Mouse (Mus musculus) lung, postnatal 0 days (tissue): ENCODE results near the gene Fam168a. TPM values are rescaled to one million over a fixed set of nuclear protein-coding genes. Genes with fewer than 3 reads are reported as not detected.

Experiments used
- ATAC-seq: fragments of 200-750 bp; cut with Nextera tagmentation; 2 replicates; pipeline ENCODE4 v1.8.0; 2017; ENCODE audit warnings: moderate library complexity
- DNase-seq: peaks from one replicate; pipeline ENCODE4 v3.0.0-alpha.2; 2016; ENCODE audit warnings: low spot score
- H3K27ac ChIP-seq: fragments of 300-500 bp; sonication (generic); 2 replicates; pipeline ENCODE4 v1.5.1; 2014; ENCODE audit warnings: antibody characterized with exemption, mild to moderate bottlenecking, low read length, mixed read lengths
- H3K27me3 ChIP-seq: fragments of 300-500 bp; sonication (generic); replicated peaks from 2 replicates; pipeline ENCODE4 v1.6.1; 2014; ENCODE audit warnings: low read length, mixed read lengths; ENCODE audit not compliant: insufficient read depth
- H3K36me3 ChIP-seq: fragments of 300-500 bp; sonication (generic); 2 replicates; pipeline ENCODE4 v1.6.1; 2014; ENCODE audit warnings: low read length, mixed read lengths; ENCODE audit not compliant: insufficient read depth
- H3K4me1 ChIP-seq: fragments of 300-500 bp; sonication (generic); 2 replicates; pipeline ENCODE4 v1.6.1; 2014; ENCODE audit warnings: antibody characterized with exemption, low read depth, low read length, mixed read lengths; ENCODE audit not compliant: insufficient read depth
- H3K4me2 ChIP-seq: fragments of 300-500 bp; sonication (generic); replicated peaks from 2 replicates; pipeline ENCODE4 v1.6.1; 2014; ENCODE audit warnings: low read depth, mild to moderate bottlenecking, low read length, moderate library complexity, mixed read lengths
- H3K4me3 ChIP-seq: fragments of 300-500 bp; sonication (generic); 2 replicates; pipeline ENCODE4 v1.5.1; 2014; ENCODE audit warnings: low read depth, low read length
- H3K9ac ChIP-seq: fragments of 300-500 bp; sonication (generic); replicated peaks from 2 replicates; pipeline ENCODE4 v1.6.1; 2014; ENCODE audit warnings: low read depth, mild to moderate bottlenecking
- H3K9me3 ChIP-seq: fragments of 300-500 bp; sonication (generic); 2 replicates; pipeline ENCODE4 v1.6.1; 2016; ENCODE audit warnings: low read length, mixed read lengths
- CTCF ChIP-seq: IDR thresholded peaks from 2 replicates; pipeline ENCODE4 v1.5.1; 2016; ENCODE audit warnings: antibody characterized with exemption, mild to moderate bottlenecking
- EP300 ChIP-seq: IDR thresholded peaks from 2 replicates; pipeline ENCODE4 v1.6.1; 2016; ENCODE audit warnings: antibody characterized with exemption, mild to moderate bottlenecking, control low read depth
- WGBS: fragments of 180-500 bp; shearing (Covaris S2); extraction: QIAGEN DNeasy Blood & Tissue Kit; methylation state at CpG from one replicate; pipeline ENCODE4 v1.1.7; 2014; 5-methylcytosine and 5-hydroxymethylcytosine counted together
- polyA plus RNA-seq: library from polyadenylated mRNA; unstranded; fragments of >200 nt; fragmentation: Nextera tagmentation; extraction: Ambion mirVana; gene quantifications from 2 replicates; pipeline ENCODE4 v1.2.1, GENCODE M21; 2015

The Fam168a gene
- polyA plus RNA-seq, 1 experiment from 2014 or later: 28.2 TPM

- Histone ChIP-seq H3K36me3 (no peaks in the 10 kb centered on the region), H3K9ac (no peak overlapping the region)
- WGBS: 72% methylated on average over 7 of the region's 7 CpGs
Observed at GRCm38 (mm10) chr7:100769534-100770083, 63.2 kb downstream of the Fam168a start.

GRCm38 (mm10) chr7:100770669-100771341 is 64.4 kb downstream of the Fam168a start:
- H3K9me3 ChIP-seq: no peaks in the 10 kb centered on the region
- H3K4me3 ChIP-seq: no peak overlapping the region
- 88% methylated on average over 2 of the region's 2 CpGs for WGBS
- no peaks in the 10 kb centered on the region; the same call in 1 of the 2 replicates for H3K4me1 ChIP-seq
- no peak overlapping the region for H3K4me2 ChIP-seq
- no peak for TF ChIP-seq EP300
- no peak for TF ChIP-seq CTCF
- DNase-seq (no peak), ATAC-seq (no peak)
- no peak overlapping the region for H3K27ac ChIP-seq
- no peaks in the 10 kb centered on the region for H3K36me3 ChIP-seq
- no peak overlapping the region for H3K9ac ChIP-seq
- no peaks in the 10 kb centered on the region for H3K27me3 ChIP-seq

More at GRCm38 (mm10) chr7:100769534-100770083, 63.2 kb downstream of the Fam168a start:
- Histone ChIP-seq H3K4me2 (no peak overlapping the region), H3K27ac (no peak overlapping the region), H3K4me1 (no peaks in the 10 kb centered on the region; the same call in 1 of the 2 replicates), H3K9me3 (no peaks in the 10 kb centered on the region), H3K4me3 (no peak overlapping the region), H3K27me3 (no peaks in the 10 kb centered on the region)
- TF ChIP-seq CTCF: no peak
- no peak for TF ChIP-seq EP300
- ATAC-seq (no peak), DNase-seq (no peak)

- Histone ChIP-seq H3K36me3 (no peaks in the 10 kb centered on the region), H3K27me3 (no peaks in the 10 kb centered on the region), H3K27ac (no peak overlapping the region), H3K4me1 (no peaks in the 10 kb centered on the region), H3K9ac (no peak overlapping the region), H3K9me3 (no peaks in the 10 kb centered on the region), H3K4me3 (no peak overlapping the region), H3K4me2 (no peak overlapping the region)
- TF ChIP-seq EP300 (no peak), CTCF (peak; percentile 50)
- WGBS: 100% methylated on average over 1 of the region's 1 CpGs
- no peak for ATAC-seq
- no peak for DNase-seq
Observed at GRCm38 (mm10) chr7:100774189-100774588, 67.8 kb downstream of the Fam168a start.

GRCm38 (mm10) chr7:100775810-100776209 is 69.4 kb downstream of the Fam168a start:
- TF ChIP-seq CTCF (no peak), EP300 (no peak)
- Histone ChIP-seq H3K4me3 (no peak overlapping the region), H3K36me3 (no peaks in the 10 kb centered on the region), H3K4me1 (no peaks in the 10 kb centered on the region), H3K27me3 (no peaks in the 10 kb centered on the region), H3K4me2 (no peak overlapping the region), H3K27ac (no peak overlapping the region), H3K9me3 (no peaks in the 10 kb centered on the region), H3K9ac (no peak overlapping the region)
- WGBS: 97% methylated on average over 1 of the region's 1 CpGs
- DNase-seq (no peak), ATAC-seq (no peak)

GRCm38 (mm10) chr7:100780192-100780591 is 73.8 kb downstream of the Fam168a start:
- WGBS: 76% methylated on average over 7 of the region's 7 CpGs
- no peaks in the 10 kb centered on the region for H3K9me3 ChIP-seq
- no peak overlapping the region for H3K9ac ChIP-seq
- H3K27me3 ChIP-seq: no peaks in the 10 kb centered on the region
- DNase-seq: no peak
- no peak for TF ChIP-seq EP300
- TF ChIP-seq CTCF: no peak
- H3K4me2 ChIP-seq: no peak overlapping the region
- ATAC-seq: no peak
- H3K4me3 ChIP-seq: no peak overlapping the region
- no peaks in the 10 kb centered on the region for H3K4me1 ChIP-seq
- H3K36me3 ChIP-seq: no peaks in the 10 kb centered on the region
- no peak overlapping the region for H3K27ac ChIP-seq

- WGBS: 81% methylated on average over 2 of the region's 2 CpGs
- no peak for DNase-seq
Observed at GRCm38 (mm10) chr7:100784650-100785049, 78.2 kb downstream of the Fam168a start.

More at GRCm38 (mm10) chr7:100784650-100785049, 78.2 kb downstream of the Fam168a start:
- no peaks in the 10 kb centered on the region for H3K4me1 ChIP-seq
- no peak overlapping the region for H3K4me3 ChIP-seq
- no peak overlapping the region for H3K4me2 ChIP-seq
- TF ChIP-seq CTCF (no peak), EP300 (no peak)
- H3K27ac ChIP-seq: no peak overlapping the region
- no peak for ATAC-seq
- H3K9ac ChIP-seq: no peak overlapping the region
- no peaks in the 10 kb centered on the region for H3K9me3 ChIP-seq
- H3K36me3 ChIP-seq: no peaks in the 10 kb centered on the region
- no peaks in the 10 kb centered on the region for H3K27me3 ChIP-seq
